Mouse (Mus musculus): ENCODE measurements around the gene Serpinb1c.

Gene Serpinb1c

GRCm38 (mm10) chr13:32841349-32841748 lies 56.7 kb downstream of the Serpinb1c start:
- H3K9me3 ChIP-seq (ENCODE audit: low read length): peaks cover 29% of the 10 kb centered on the region

GRCm38 (mm10) chr13:32839314-32839713 lies 58.7 kb downstream of the Serpinb1c start:
- TF ChIP-seq POU5F1 (IDR thresholded peaks at IDR 0.05; ENCODE audit: borderline replicate concordance, low read length) (no peak), CTCF (conservative IDR thresholded peaks at IDR 0.05; ENCODE audit: low read length) (no peak), NANOG (IDR thresholded peaks at IDR 0.05; ENCODE audit: borderline replicate concordance, low read length) (no peak)
- no peaks in the 10 kb centered on the region for H3K27me3 ChIP-seq (ENCODE audit: insufficient read depth, low read length)
- H3K36me3 ChIP-seq (ENCODE audit: insufficient read depth, low read length): no peaks in the 10 kb centered on the region
- peaks cover 29% of the 10 kb centered on the region for H3K9me3 ChIP-seq (ENCODE audit: low read length)
- no peaks in the 10 kb centered on the region for H3K4me1 ChIP-seq (replicated peaks; ENCODE audit: low read depth, low read length)
- H3K4me3 ChIP-seq (replicated peaks; ENCODE audit: low read length): no peak overlapping the region

More at GRCm38 (mm10) chr13:32841349-32841748, 56.7 kb downstream of the Serpinb1c start:
- TF ChIP-seq CTCF (conservative IDR thresholded peaks at IDR 0.05; ENCODE audit: low read length) (no peak), POU5F1 (IDR thresholded peaks at IDR 0.05; ENCODE audit: borderline replicate concordance, low read length) (no peak), NANOG (IDR thresholded peaks at IDR 0.05; ENCODE audit: borderline replicate concordance, low read length) (no peak)
- Histone ChIP-seq H3K36me3 (ENCODE audit: insufficient read depth, low read length) (no peaks in the 10 kb centered on the region), H3K4me3 (replicated peaks; ENCODE audit: low read length) (no peak overlapping the region), H3K27me3 (ENCODE audit: insufficient read depth, low read length) (no peaks in the 10 kb centered on the region), H3K4me1 (replicated peaks; ENCODE audit: low read depth, low read length) (no peaks in the 10 kb centered on the region)

GRCm38 (mm10) chr13:32834513-32834912 lies 63.5 kb downstream of the Serpinb1c start:
- H3K9me3 ChIP-seq (ENCODE audit: low read length): no peaks in the 10 kb centered on the region
- H3K36me3 ChIP-seq (ENCODE audit: insufficient read depth, low read length): no peaks in the 10 kb centered on the region
- H3K4me1 ChIP-seq (replicated peaks; ENCODE audit: low read depth, low read length): no peaks in the 10 kb centered on the region
- H3K4me3 ChIP-seq (replicated peaks; ENCODE audit: low read length): no peak overlapping the region
- H3K27me3 ChIP-seq (ENCODE audit: insufficient read depth, low read length): no peaks in the 10 kb centered on the region
- no peak for TF ChIP-seq NANOG (IDR thresholded peaks at IDR 0.05; ENCODE audit: borderline replicate concordance, low read length)
- TF ChIP-seq CTCF (conservative IDR thresholded peaks at IDR 0.05; ENCODE audit: low read length): no peak
- TF ChIP-seq POU5F1 (IDR thresholded peaks at IDR 0.05; ENCODE audit: borderline replicate concordance, low read length): no peak

- Histone ChIP-seq H3K4me1 (replicated peaks; ENCODE audit: low read depth, low read length) (no peaks in the 10 kb centered on the region), H3K9me3 (ENCODE audit: low read length) (no peaks in the 10 kb centered on the region), H3K4me3 (replicated peaks; ENCODE audit: low read length) (no peak overlapping the region), H3K27me3 (ENCODE audit: insufficient read depth, low read length) (no peaks in the 10 kb centered on the region), H3K36me3 (ENCODE audit: insufficient read depth, low read length) (no peaks in the 10 kb centered on the region)
- TF ChIP-seq POU5F1 (IDR thresholded peaks at IDR 0.05; ENCODE audit: borderline replicate concordance, low read length): no peak
- TF ChIP-seq NANOG (IDR thresholded peaks at IDR 0.05; ENCODE audit: borderline replicate concordance, low read length): no peak
- TF ChIP-seq CTCF (conservative IDR thresholded peaks at IDR 0.05; ENCODE audit: low read length): no peak
Measured at GRCm38 (mm10) chr13:32833237-32833636, 64.8 kb downstream of the Serpinb1c start.

GRCm38 (mm10) chr13:32832776-32833175 lies 65.2 kb downstream of the Serpinb1c start:
- Histone ChIP-seq H3K27me3 (ENCODE audit: insufficient read depth, low read length) (no peaks in the 10 kb centered on the region), H3K4me1 (replicated peaks; ENCODE audit: low read depth, low read length) (no peaks in the 10 kb centered on the region), H3K36me3 (ENCODE audit: insufficient read depth, low read length) (no peaks in the 10 kb centered on the region), H3K9me3 (ENCODE audit: low read length) (no peaks in the 10 kb centered on the region), H3K4me3 (replicated peaks; ENCODE audit: low read length) (no peak overlapping the region)
- no peak for TF ChIP-seq NANOG (IDR thresholded peaks at IDR 0.05; ENCODE audit: borderline replicate concordance, low read length)
- no peak for TF ChIP-seq CTCF (conservative IDR thresholded peaks at IDR 0.05; ENCODE audit: low read length)
- no peak for TF ChIP-seq POU5F1 (IDR thresholded peaks at IDR 0.05; ENCODE audit: borderline replicate concordance, low read length)

- Histone ChIP-seq H3K9me3 (ENCODE audit: low read length) (no peaks in the 10 kb centered on the region), H3K36me3 (ENCODE audit: insufficient read depth, low read length) (no peaks in the 10 kb centered on the region), H3K4me3 (replicated peaks; ENCODE audit: low read length) (no peak overlapping the region), H3K27me3 (ENCODE audit: insufficient read depth, low read length) (no peaks in the 10 kb centered on the region), H3K4me1 (replicated peaks; ENCODE audit: low read depth, low read length) (no peaks in the 10 kb centered on the region)
- TF ChIP-seq CTCF (conservative IDR thresholded peaks at IDR 0.05; ENCODE audit: low read length) (no peak), NANOG (IDR thresholded peaks at IDR 0.05; ENCODE audit: borderline replicate concordance, low read length) (no peak), POU5F1 (IDR thresholded peaks at IDR 0.05; ENCODE audit: borderline replicate concordance, low read length) (no peak)
Measured at GRCm38 (mm10) chr13:32831505-32832273, 66.3 kb downstream of the Serpinb1c start.
